Mouse (Mus musculus): ENCODE results near the gene Olfr56. TPM values are rescaled to one million over a fixed set of nuclear protein-coding genes. Genes with fewer than 3 reads are reported as not detected.
"Not testable (repeated sequence)": the region's sequence is repeated elsewhere in the genome, so short reads cannot be mapped to it uniquely, and the experiment has no call there.

Gene Olfr56
- 0.09 TPM in 2 replicates for polyA plus RNA-seq (2015; fragmentation: Nextera tagmentation; extraction: Ambion mirVana)

GRCm38 (mm10) chr11:48978240-48978939 is at the start of gene Olfr56:
Gene Olfr56 (plus strand): TSS chr11:48978889.
- not testable (repeated sequence) for H3K9me3 ChIP-seq (replicated peaks; ENCODE audit: low read length); H3K27ac ChIP-seq; DNase-seq (ENCODE audit: low spot score); ATAC-seq (replicated peaks; ENCODE audit: low FRiP score, low read depth); H3K36me3 ChIP-seq (ENCODE audit: insufficient read depth, low read length); H3K4me1 ChIP-seq (replicated peaks; ENCODE audit: insufficient read depth, low read length); H3K4me2 ChIP-seq (ENCODE audit: low read length); H3K27me3 ChIP-seq (ENCODE audit: insufficient read depth, low read length); H3K9ac ChIP-seq (ENCODE audit: low read depth, low read length); H3K4me3 ChIP-seq (replicated peaks; ENCODE audit: low read depth, low read length)
- WGBS = no CpG with 5 or more reads among the region's 1 CpGs

GRCm38 (mm10) chr11:48933422-48933821 is 45.3 kb upstream of the Olfr56 start:
- not testable (repeated sequence) for ATAC-seq (replicated peaks; ENCODE audit: low FRiP score, low read depth); H3K9me3 ChIP-seq (replicated peaks; ENCODE audit: low read length); DNase-seq (ENCODE audit: low spot score); H3K4me1 ChIP-seq (replicated peaks; ENCODE audit: insufficient read depth, low read length); H3K27ac ChIP-seq; H3K27me3 ChIP-seq (ENCODE audit: insufficient read depth, low read length); H3K4me3 ChIP-seq (replicated peaks; ENCODE audit: low read depth, low read length); H3K4me2 ChIP-seq (ENCODE audit: low read length); H3K9ac ChIP-seq (ENCODE audit: low read depth, low read length); H3K36me3 ChIP-seq (ENCODE audit: insufficient read depth, low read length)
- 74% methylated on average over 1 of the region's 1 CpGs for WGBS

GRCm38 (mm10) chr11:48933923-48934322 is 44.8 kb upstream of the Olfr56 start:
- not testable (repeated sequence) for H3K4me1 ChIP-seq (replicated peaks; ENCODE audit: insufficient read depth, low read length); H3K9ac ChIP-seq (ENCODE audit: low read depth, low read length); H3K4me2 ChIP-seq (ENCODE audit: low read length); H3K36me3 ChIP-seq (ENCODE audit: insufficient read depth, low read length); H3K27me3 ChIP-seq (ENCODE audit: insufficient read depth, low read length); ATAC-seq (replicated peaks; ENCODE audit: low FRiP score, low read depth); H3K4me3 ChIP-seq (replicated peaks; ENCODE audit: low read depth, low read length); H3K27ac ChIP-seq; H3K9me3 ChIP-seq (replicated peaks; ENCODE audit: low read length); DNase-seq (ENCODE audit: low spot score)
- WGBS = 20% methylated on average over 1 of the region's 1 CpGs

GRCm38 (mm10) chr11:48935291-48935690 is 43.4 kb upstream of the Olfr56 start:
- not testable (repeated sequence) for H3K4me1 ChIP-seq (replicated peaks; ENCODE audit: insufficient read depth, low read length); H3K9me3 ChIP-seq (replicated peaks; ENCODE audit: low read length); H3K27ac ChIP-seq; H3K4me3 ChIP-seq (replicated peaks; ENCODE audit: low read depth, low read length); H3K9ac ChIP-seq (ENCODE audit: low read depth, low read length); H3K27me3 ChIP-seq (ENCODE audit: insufficient read depth, low read length); H3K4me2 ChIP-seq (ENCODE audit: low read length); H3K36me3 ChIP-seq (ENCODE audit: insufficient read depth, low read length); DNase-seq (ENCODE audit: low spot score); ATAC-seq (replicated peaks; ENCODE audit: low FRiP score, low read depth)
- WGBS = no CpG with 5 or more reads among the region's 3 CpGs

GRCm38 (mm10) chr11:48939286-48939685 is 39.4 kb upstream of the Olfr56 start:
- not testable (repeated sequence) for H3K27me3 ChIP-seq (ENCODE audit: insufficient read depth, low read length); H3K4me2 ChIP-seq (ENCODE audit: low read length); ATAC-seq (replicated peaks; ENCODE audit: low FRiP score, low read depth); H3K27ac ChIP-seq; H3K36me3 ChIP-seq (ENCODE audit: insufficient read depth, low read length); DNase-seq (ENCODE audit: low spot score); H3K4me3 ChIP-seq (replicated peaks; ENCODE audit: low read depth, low read length); H3K4me1 ChIP-seq (replicated peaks; ENCODE audit: insufficient read depth, low read length); H3K9ac ChIP-seq (ENCODE audit: low read depth, low read length); H3K9me3 ChIP-seq (replicated peaks; ENCODE audit: low read length)

- 90% methylated on average over 6 of the region's 6 CpGs for WGBS
- H3K27ac ChIP-seq; ATAC-seq (replicated peaks; ENCODE audit: low FRiP score, low read depth): not testable (repeated sequence)
Observed at GRCm38 (mm10) chr11:48946090-48946489, 32.6 kb upstream of the Olfr56 start, which contains the start of gene Psme2b. Gene Psme2b (minus strand): TSS chr11:48946190.

GRCm38 (mm10) chr11:48974686-48975085 is 4.0 kb upstream of the Olfr56 start:
- not testable (repeated sequence) for H3K9ac ChIP-seq (ENCODE audit: low read depth, low read length); H3K27ac ChIP-seq; H3K4me3 ChIP-seq (replicated peaks; ENCODE audit: low read depth, low read length); H3K27me3 ChIP-seq (ENCODE audit: insufficient read depth, low read length); H3K9me3 ChIP-seq (replicated peaks; ENCODE audit: low read length); H3K4me1 ChIP-seq (replicated peaks; ENCODE audit: insufficient read depth, low read length); H3K36me3 ChIP-seq (ENCODE audit: insufficient read depth, low read length); ATAC-seq (replicated peaks; ENCODE audit: low FRiP score, low read depth); DNase-seq (ENCODE audit: low spot score); H3K4me2 ChIP-seq (ENCODE audit: low read length)
- no CpG with 5 or more reads among the region's 1 CpGs for WGBS

More at GRCm38 (mm10) chr11:48946090-48946489, 32.6 kb upstream of the Olfr56 start, which contains the start of gene Psme2b:
- H3K27me3 ChIP-seq (ENCODE audit: insufficient read depth, low read length); DNase-seq (ENCODE audit: low spot score); H3K9ac ChIP-seq (ENCODE audit: low read depth, low read length); H3K4me3 ChIP-seq (replicated peaks; ENCODE audit: low read depth, low read length); H3K4me2 ChIP-seq (ENCODE audit: low read length); H3K4me1 ChIP-seq (replicated peaks; ENCODE audit: insufficient read depth, low read length); H3K9me3 ChIP-seq (replicated peaks; ENCODE audit: low read length); H3K36me3 ChIP-seq (ENCODE audit: insufficient read depth, low read length): not testable (repeated sequence)

- not testable (repeated sequence) for DNase-seq (ENCODE audit: low spot score); H3K36me3 ChIP-seq (ENCODE audit: insufficient read depth, low read length); H3K4me3 ChIP-seq (replicated peaks; ENCODE audit: low read depth, low read length); H3K9me3 ChIP-seq (replicated peaks; ENCODE audit: low read length); H3K27me3 ChIP-seq (ENCODE audit: insufficient read depth, low read length); ATAC-seq (replicated peaks; ENCODE audit: low FRiP score, low read depth); H3K4me2 ChIP-seq (ENCODE audit: low read length); H3K4me1 ChIP-seq (replicated peaks; ENCODE audit: insufficient read depth, low read length); H3K9ac ChIP-seq (ENCODE audit: low read depth, low read length); H3K27ac ChIP-seq
- no CpG with 5 or more reads among the region's 3 CpGs for WGBS
Observed at GRCm38 (mm10) chr11:48979251-48979650, 562 bp downstream of the Olfr56 start, which contains the start of gene 9930111J21Rik1. Gene 9930111J21Rik1 (minus strand): TSS chr11:48979398.

- H3K27me3 ChIP-seq (ENCODE audit: insufficient read depth, low read length); H3K9me3 ChIP-seq (replicated peaks; ENCODE audit: low read length); DNase-seq (ENCODE audit: low spot score); H3K36me3 ChIP-seq (ENCODE audit: insufficient read depth, low read length); H3K4me3 ChIP-seq (replicated peaks; ENCODE audit: low read depth, low read length); H3K9ac ChIP-seq (ENCODE audit: low read depth, low read length); H3K4me2 ChIP-seq (ENCODE audit: low read length); H3K4me1 ChIP-seq (replicated peaks; ENCODE audit: insufficient read depth, low read length); ATAC-seq (replicated peaks; ENCODE audit: low FRiP score, low read depth); H3K27ac ChIP-seq: not testable (repeated sequence)
- no CpG with 5 or more reads among the region's 5 CpGs for WGBS
Observed at GRCm38 (mm10) chr11:48980052-48980451, 1.4 kb downstream of the Olfr56 start.
